Mouse (Mus musculus): ENCODE data around the gene Edn2.

The Edn2 gene

DNA sequence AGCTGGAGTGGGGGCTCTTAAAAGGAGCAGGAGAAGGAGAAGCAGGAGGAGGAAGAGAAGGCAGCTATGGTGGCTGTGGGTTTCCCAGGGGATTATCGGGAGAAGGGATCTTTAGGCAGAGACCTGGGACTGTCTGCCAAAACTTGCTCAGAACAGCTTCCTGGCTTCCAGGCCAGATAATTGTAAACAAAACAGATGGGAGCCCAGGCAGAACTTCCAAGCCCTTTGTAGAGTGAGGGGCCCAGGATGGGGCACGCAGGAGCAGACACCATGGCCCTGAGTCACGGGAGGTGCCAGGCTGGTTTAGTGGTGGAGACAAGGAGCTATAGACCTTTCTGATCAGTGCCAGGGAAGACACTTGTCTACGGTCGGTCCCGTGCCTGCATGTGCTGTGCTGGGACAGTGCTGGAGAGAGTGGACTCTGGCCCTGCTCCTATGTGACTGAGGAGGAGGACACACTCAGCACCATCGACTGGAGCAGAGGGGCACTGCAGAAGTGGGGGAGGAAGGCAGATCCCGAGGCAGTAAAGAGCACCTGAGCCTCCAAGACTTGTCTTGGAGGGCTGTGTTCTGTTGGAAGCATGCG, 43.4 kb downstream of the Edn2 start:
- DNase-seq (ENCODE audit: low spot score), result no peak

DNA sequence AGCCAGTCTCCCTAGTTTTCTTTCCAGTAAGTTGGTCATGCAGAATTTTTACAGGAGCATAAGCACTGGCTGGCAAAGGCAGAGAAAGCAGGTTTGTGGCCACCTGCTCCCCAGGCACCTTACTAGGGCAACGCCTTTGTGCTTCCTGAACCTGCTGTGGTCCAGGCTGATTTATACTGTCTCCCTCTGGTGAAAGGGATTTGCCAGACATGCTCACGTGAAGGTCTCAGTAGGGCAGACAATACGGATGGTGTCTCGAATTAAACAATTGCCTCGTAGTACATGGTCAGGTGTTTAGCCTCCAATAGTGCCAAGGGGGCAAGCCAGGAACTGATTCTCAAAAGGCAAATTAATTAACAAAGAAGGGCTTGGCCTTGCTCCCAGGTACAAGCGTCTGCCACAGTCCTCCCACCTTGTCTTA, 45.5 kb downstream of the Edn2 start:
- DNase-seq (ENCODE audit: low spot score), result no peak

DNA sequence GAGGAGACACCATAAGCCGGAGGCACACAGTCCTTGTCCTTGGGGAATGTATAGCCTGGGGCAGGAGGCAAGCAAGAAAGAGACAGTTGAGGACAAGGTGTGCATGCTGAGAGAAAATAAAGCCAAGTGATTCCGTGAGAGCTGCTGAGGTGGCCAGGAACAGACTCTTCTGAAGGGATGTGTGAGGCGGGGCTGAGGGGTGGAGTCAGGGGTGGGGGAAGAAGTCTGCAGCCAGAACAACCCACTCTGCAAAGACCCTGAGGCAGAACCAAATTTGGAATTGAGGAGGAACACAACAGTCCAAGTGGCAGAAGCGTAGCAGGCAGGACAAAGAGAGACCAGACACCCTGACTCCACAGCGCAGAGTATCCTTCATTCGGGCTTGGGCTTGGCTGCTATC, 51.1 kb downstream of the Edn2 start:
- DNase-seq (ENCODE audit: low spot score), result no peak

DNA sequence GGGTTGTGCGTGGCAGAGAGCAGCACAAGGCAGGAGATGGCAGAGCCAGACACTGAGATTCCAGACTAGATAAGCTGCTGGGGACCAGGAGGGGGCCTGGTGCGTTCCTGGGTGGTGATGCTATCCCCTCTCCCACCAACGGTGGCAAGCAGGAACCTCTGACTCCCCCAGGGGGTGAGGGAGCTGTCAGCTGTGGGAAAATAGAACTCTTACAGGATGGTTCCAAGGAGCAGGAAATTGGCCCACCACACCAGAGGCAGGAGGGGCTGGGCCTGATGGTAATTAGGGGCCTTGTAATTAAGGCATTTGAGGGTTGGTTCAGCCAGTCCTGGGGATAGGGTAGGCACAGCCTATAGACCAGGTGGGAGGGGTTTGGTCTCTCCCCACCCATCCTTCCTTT, 51.8 kb downstream of the Edn2 start:
- no peak for DNase-seq (ENCODE audit: low spot score)

DNA sequence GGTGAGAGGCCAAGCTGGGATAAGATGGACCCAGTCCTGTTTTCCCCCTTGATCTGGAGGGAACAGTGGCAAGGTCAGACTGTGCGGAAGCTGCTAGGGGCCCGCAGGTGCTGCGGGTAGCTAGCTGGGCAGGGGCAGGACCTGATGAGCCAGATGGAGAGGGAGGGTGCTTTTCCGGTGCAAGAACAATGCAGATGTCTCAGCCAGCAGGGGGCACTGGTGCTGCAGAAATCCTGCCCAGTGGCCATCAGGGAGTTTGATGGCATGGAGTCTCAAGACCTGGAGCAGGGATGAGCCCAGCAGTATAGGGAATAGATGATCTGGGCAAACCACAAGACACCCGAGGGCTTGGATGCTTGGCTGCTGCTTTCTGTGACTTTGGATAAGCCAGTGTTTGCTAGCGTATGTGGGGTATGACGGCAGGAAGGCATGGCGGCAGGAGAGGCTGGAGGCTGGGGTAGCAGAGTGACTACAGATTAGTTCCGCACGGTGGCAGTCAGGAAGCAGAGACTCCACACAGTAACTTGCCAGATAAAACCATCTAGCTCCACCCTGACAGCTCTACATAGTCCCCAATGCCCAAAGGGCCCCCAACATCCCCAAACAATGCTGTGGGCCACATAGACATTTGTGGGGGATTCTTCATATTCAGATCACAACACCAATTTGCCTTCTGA, 55.0 kb downstream of the Edn2 start:
- DNase-seq (ENCODE audit: low spot score), result no peak

DNA sequence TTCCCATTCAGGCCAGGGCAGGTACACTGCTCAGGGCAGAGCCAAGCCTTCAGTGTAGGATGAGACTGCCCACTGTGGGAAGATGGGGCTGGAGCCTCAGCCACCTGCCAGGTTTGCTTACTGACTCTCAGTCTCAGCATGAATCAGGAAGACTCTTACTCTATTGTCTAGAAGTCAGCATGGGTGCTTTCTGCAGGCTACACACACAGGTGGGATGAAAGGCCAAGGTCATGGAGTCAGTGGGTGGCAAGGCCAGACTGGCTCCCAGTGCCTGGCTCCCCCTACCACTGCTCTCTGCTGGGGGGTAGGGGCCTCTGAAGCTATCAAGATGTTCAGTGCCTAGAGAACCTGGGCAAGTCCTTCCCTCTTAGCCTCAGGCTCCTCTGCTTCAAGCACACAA, 55.9 kb downstream of the Edn2 start:
- DNase-seq (ENCODE audit: low spot score), result no peak
